Mouse (Mus musculus) liver, adult 2 months (tissue): ENCODE results near the gene Bik.

Source experiments
- CTCF ChIP-seq: fragments of 200-500 bp; IDR thresholded peaks from 2 replicates; pipeline ENCODE4 v1.5.1; 2011; ENCODE audit warnings: low read depth, low read length, control low read depth
- POLR2A ChIP-seq: fragments of 200-500 bp; IDR thresholded peaks from 2 replicates; pipeline ENCODE4 v1.6.1; 2011; ENCODE audit warnings: low read length, control low read depth; ENCODE audit not compliant: insufficient read depth; ENCODE audit errors: extremely low read depth

GRCm38 (mm10) chr15:83489471-83489870, 37.2 kb upstream of the Bik start:
- no peak for TF ChIP-seq CTCF
- no peak for TF ChIP-seq POLR2A
